Mouse (Mus musculus) liver, postnatal 0 days (tissue): Measurements from ENCODE around the gene Tuba1a. TPM values are rescaled to one million over a fixed set of nuclear protein-coding genes. Genes with fewer than 3 reads are reported as not detected.
"Not testable (repeated sequence)": the region's sequence is repeated elsewhere in the genome, so short reads cannot be mapped to it uniquely, and the experiment has no call there.

ENCODE experiments used
- ATAC-seq: fragments of 200-750 bp; cut with Nextera tagmentation; 2 replicates; pipeline ENCODE4 v1.8.0; 2017; ENCODE audit warnings: mild to moderate bottlenecking, moderate library complexity
- DNase-seq: peaks from one replicate; pipeline ENCODE4 v3.0.0-alpha.2; 2016
- H3K27ac ChIP-seq: fragments of 300-500 bp; sonication (generic); 2 replicates; pipeline ENCODE4 v1.5.1; 2014; ENCODE audit warnings: antibody characterized with exemption, moderate library complexity, mild to moderate bottlenecking, low read depth
- H3K27me3 ChIP-seq: fragments of 300-500 bp; sonication (generic); 2 replicates; pipeline ENCODE4 v1.6.1; 2014; ENCODE audit warnings: low read length, control low read depth, mixed read lengths; ENCODE audit not compliant: insufficient read depth
- H3K36me3 ChIP-seq: fragments of 300-500 bp; sonication (generic); replicated peaks from 2 replicates; pipeline ENCODE4 v1.6.1; 2014; ENCODE audit warnings: mild to moderate bottlenecking, control low read depth, low read length, moderate library complexity, mixed read lengths; ENCODE audit not compliant: insufficient read depth
- H3K4me1 ChIP-seq: fragments of 300-500 bp; sonication (generic); 2 replicates; pipeline ENCODE4 v1.6.1; 2014; ENCODE audit warnings: antibody characterized with exemption, mild to moderate bottlenecking, control low read depth; ENCODE audit not compliant: insufficient read depth
- H3K4me2 ChIP-seq: fragments of 300-500 bp; sonication (generic); 2 replicates; pipeline ENCODE4 v1.6.1; 2014; ENCODE audit warnings: low read depth, mild to moderate bottlenecking, low read length, moderate library complexity, mixed read lengths
- H3K4me3 ChIP-seq: fragments of 300-500 bp; sonication (generic); 2 replicates; pipeline ENCODE4 v1.5.1; 2014; ENCODE audit warnings: low read depth, low read length
- H3K9ac ChIP-seq: fragments of 300-500 bp; sonication (generic); replicated peaks from 2 replicates; pipeline ENCODE4 v1.6.1; 2014; ENCODE audit warnings: mild to moderate bottlenecking, moderate library complexity
- H3K9me3 ChIP-seq: fragments of 300-500 bp; sonication (generic); 2 replicates; pipeline ENCODE4 v1.6.1; 2016; ENCODE audit warnings: mild to moderate bottlenecking, control low read depth, low read length, mixed read lengths
- CTCF ChIP-seq: sonication (generic); IDR thresholded peaks from 2 replicates; pipeline ENCODE4 v1.5.1; 2016; ENCODE audit warnings: antibody characterized with exemption, low read depth
- EP300 ChIP-seq: IDR thresholded peaks from 2 replicates; pipeline ENCODE4 v1.6.1; 2016; ENCODE audit warnings: antibody characterized with exemption, low read depth, mild to moderate bottlenecking
- WGBS: fragments of 180-500 bp; shearing (Covaris S2); extraction: QIAGEN DNeasy Blood & Tissue Kit; methylation state at CpG from one replicate; pipeline ENCODE4 v1.1.7; 2014; ENCODE audit not compliant: insufficient replicate concordance; 5-methylcytosine and 5-hydroxymethylcytosine counted together
- polyA plus RNA-seq: library from polyadenylated mRNA; unstranded; fragments of >200 nt; fragmentation: Nextera tagmentation; extraction: Ambion mirVana; gene quantifications from 2 replicates; pipeline ENCODE4 v1.2.1, GENCODE M21; 2015

The Tuba1a gene
- polyA plus RNA-seq, 1 experiment from 2014 or later: 28.7 TPM

DNA sequence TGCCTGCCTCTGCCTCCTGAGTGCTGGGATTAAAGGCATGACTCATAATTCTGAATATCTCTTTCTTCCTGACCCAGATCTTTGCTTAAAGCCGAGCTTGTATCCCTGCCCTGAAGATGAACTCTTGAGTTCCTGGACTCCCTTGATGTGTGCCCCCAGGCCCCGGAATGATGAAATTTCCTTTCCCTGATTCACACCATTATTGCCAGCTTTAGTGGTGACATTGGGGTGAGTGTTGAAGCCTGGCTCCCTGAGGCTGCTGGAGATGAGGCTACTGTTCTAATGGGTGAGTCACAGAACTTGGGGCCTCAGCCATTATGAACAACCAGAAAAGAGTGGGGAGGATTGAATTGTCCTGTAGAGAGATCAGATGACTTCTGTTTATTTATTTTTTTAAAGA lies 12.0 kb downstream of the Tuba1a start:
- DNase-seq: no peak
- Histone ChIP-seq H3K9ac (no peak overlapping the region), H3K4me2 (no peak overlapping the region), H3K9me3 (no peaks in the 10 kb centered on the region), H3K27ac (no peak overlapping the region), H3K36me3 (no peaks in the 10 kb centered on the region), H3K27me3 (no peaks in the 10 kb centered on the region), H3K4me3 (no peak overlapping the region), H3K4me1 (no peaks in the 10 kb centered on the region)
- ATAC-seq: no peak
- TF ChIP-seq EP300 (no peak), CTCF (no peak)
- 62% methylated on average over 2 of the region's 2 CpGs for WGBS

GRCm38 (mm10) chr15:98940816-98941215 lies 12.7 kb downstream of the Tuba1a start:
- DNase-seq (no peak), ATAC-seq (no peak)
- Histone ChIP-seq H3K27ac (no peak overlapping the region), H3K27me3 (no peaks in the 10 kb centered on the region), H3K9ac (no peak overlapping the region), H3K9me3 (no peaks in the 10 kb centered on the region), H3K4me1 (no peaks in the 10 kb centered on the region), H3K4me2 (no peak overlapping the region), H3K36me3 (no peaks in the 10 kb centered on the region), H3K4me3 (no peak overlapping the region)
- TF ChIP-seq CTCF: no peak
- no peak for TF ChIP-seq EP300
- 81% methylated on average over 10 of the region's 10 CpGs for WGBS

DNA sequence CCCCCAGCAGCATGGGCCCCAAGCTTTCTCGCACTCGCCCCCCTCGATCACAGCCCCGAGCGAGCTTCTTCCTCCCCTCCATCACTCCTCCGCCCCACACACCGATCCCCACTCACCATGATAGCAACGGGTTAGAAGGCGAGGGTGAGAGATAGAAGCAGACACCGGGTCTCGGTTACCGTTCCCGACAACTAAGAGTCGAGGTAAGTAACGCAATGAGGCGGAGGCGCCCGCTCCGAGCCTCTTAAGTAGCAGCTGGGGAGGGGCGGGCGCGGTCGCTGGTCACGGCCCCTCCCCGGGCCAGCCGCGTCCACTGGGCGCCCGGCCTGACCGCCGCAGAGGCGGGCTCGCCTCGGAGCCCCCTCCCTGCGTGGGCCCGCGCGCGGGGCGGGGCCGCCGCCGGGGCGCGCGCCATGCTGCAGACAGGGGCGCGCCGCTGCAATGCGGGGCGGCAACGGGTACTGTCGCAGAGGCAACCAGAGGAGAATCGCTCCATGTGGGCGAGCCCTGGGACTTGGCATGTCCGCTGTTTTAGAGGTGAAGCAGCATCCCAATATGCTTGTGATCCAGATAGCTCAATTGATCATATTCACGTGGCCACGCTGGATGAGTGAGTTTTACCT lies 19.2 kb downstream of the Tuba1a start, which contains the start of gene Tuba1b:
Tuba1b (minus strand) TSS at position 349 of the 623 bp plus-strand sequence.
- Histone ChIP-seq H3K27me3 (no peaks in the 10 kb centered on the region), H3K4me1 (peaks cover 17% of the 10 kb centered on the region), H3K4me3 (peak within 1 kb of the TSS; percentile 63), H3K27ac (peak within 1 kb of the TSS; percentile 89), H3K9ac (peak within 1 kb of the TSS; percentile 70), H3K4me2 (peak within 1 kb of the TSS; percentile 84), H3K9me3 (no peaks in the 10 kb centered on the region), H3K36me3 (peaks cover 10% of the 10 kb centered on the region)
- DNase-seq: peak; percentile 94
- TF ChIP-seq EP300: no peak
- TF ChIP-seq CTCF: 0 out of 2 replicates have a peak, but pooled peaks have one; percentile 15
- WGBS: under 1% methylated on average over 56 of the region's 58 CpGs
- peak; percentile 95 for ATAC-seq

- peak overlapping the region; percentile 63 for H3K4me3 ChIP-seq
- H3K27ac ChIP-seq: peak overlapping the region; percentile 89
These were observed 19.7 kb downstream of the Tuba1a start for GRCm38 (mm10) chr15:98933833-98934216.

GRCm38 (mm10) chr15:98933004-98933671 lies 20.4 kb downstream of the Tuba1a start:
- 11% methylated on average over 8 of the region's 9 CpGs for WGBS
- H3K4me3 ChIP-seq: peak overlapping the region; percentile 63
- H3K9ac ChIP-seq: peak overlapping the region; percentile 70
- not testable (repeated sequence) for H3K27me3 ChIP-seq, H3K36me3 ChIP-seq, H3K9me3 ChIP-seq, DNase-seq, ATAC-seq
- H3K4me1 ChIP-seq: peaks cover 22% of the 10 kb centered on the region
- peak overlapping the region; percentile 84 for H3K4me2 ChIP-seq
- H3K27ac ChIP-seq: peak overlapping the region; percentile 89

More at GRCm38 (mm10) chr15:98933833-98934216, 19.7 kb downstream of the Tuba1a start:
- ATAC-seq (peak; percentile 84), DNase-seq (peak; percentile 97)
- peak; percentile 77; the same call in 1 of the 2 replicates for TF ChIP-seq EP300
- no peak for TF ChIP-seq CTCF
- Histone ChIP-seq H3K36me3 (peaks cover 10% of the 10 kb centered on the region), H3K4me2 (peak overlapping the region; percentile 84), H3K27me3 (no peaks in the 10 kb centered on the region), H3K9me3 (no peaks in the 10 kb centered on the region), H3K4me1 (peaks cover 17% of the 10 kb centered on the region), H3K9ac (peak overlapping the region; percentile 70)
- under 1% methylated on average over 35 of the region's 35 CpGs for WGBS

- H3K9me3 ChIP-seq: no peaks in the 10 kb centered on the region
- H3K27ac ChIP-seq: no peak overlapping the region
- H3K4me3 ChIP-seq: no peak overlapping the region
- 0 out of 2 replicates have a peak overlapping the region, but pooled peaks have one; percentile 6 for H3K9ac ChIP-seq
- DNase-seq: no peak
- H3K4me2 ChIP-seq: no peak overlapping the region
- H3K4me1 ChIP-seq: peaks cover 22% of the 10 kb centered on the region
- TF ChIP-seq EP300: no peak
- TF ChIP-seq CTCF: no peak
- peaks cover 10% of the 10 kb centered on the region for H3K36me3 ChIP-seq
- 85% methylated on average over 3 of the region's 3 CpGs for WGBS
- no peak for ATAC-seq
- H3K27me3 ChIP-seq: no peaks in the 10 kb centered on the region
These were observed 22.5 kb downstream of the Tuba1a start for GRCm38 (mm10) chr15:98930998-98931397.
